Mouse (Mus musculus): ENCODE results near the gene Clrn2.

The Clrn2 gene

GRCm38 (mm10) chr5:45510071-45510470, 56.5 kb downstream of the Clrn2 start:
- no peak for DNase-seq (ENCODE audit: low spot score in 2 of 2)

- no peak for DNase-seq (ENCODE audit: low spot score in 2 of 2)
Observed at GRCm38 (mm10) chr5:45512908-45513307, 59.4 kb downstream of the Clrn2 start.

DNA sequence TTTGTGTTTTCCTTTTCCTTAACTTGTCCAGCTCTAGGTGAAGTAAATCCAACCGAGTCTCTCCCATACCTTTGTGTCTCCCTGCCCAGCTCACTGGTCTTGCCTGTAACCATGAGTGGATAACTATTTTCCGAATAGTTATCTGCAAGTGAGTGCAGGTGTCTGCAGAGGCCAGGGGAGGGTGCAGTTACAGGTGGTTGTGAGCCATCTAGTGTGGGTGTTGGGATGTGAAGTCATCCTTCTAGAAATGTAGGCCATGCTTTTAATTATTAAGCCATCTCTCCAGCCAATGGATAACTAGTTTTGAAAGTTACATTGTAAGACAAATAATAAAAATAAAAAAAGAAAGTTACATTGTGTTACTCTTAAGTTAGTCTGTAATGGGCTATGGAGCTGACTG, 60.0 kb downstream of the Clrn2 start:
- DNase-seq (ENCODE audit: low spot score in 2 of 2) = no peak
